Mouse (Mus musculus): ENCODE results near the gene Nrtn. TPM values are rescaled to one million over a fixed set of nuclear protein-coding genes. Genes with fewer than 3 reads are reported as not detected.

Nrtn gene
- polyA plus RNA-seq, 2 experiments, result 24.1 to 31.9 TPM

DNA sequence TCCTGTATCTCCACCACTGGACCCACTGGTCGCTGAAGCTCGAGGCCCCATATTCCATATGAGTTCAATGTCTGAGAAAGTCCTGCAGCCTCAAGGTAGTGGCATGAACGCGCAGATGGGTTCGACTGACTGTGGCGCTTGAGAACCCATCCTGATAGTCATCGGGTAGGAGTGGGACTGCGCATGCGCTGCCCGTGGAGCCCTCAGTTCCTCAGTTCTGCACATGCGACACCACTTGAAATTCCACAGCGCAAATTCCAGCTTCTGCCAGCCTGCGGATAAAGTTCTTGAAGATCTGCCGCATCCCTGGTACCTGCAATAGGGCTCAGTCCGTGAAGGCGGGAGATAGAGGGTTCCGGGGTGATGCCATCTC lies 16.6 kb downstream of the Nrtn start:
- no peaks in the 10 kb centered on the region for H3K9me3 ChIP-seq (ENCODE audit: control insufficient read depth, low read length)
- H3K27ac ChIP-seq (replicated peaks; ENCODE audit: low read depth, low read length), result no peak overlapping the region
- no peaks in the 10 kb centered on the region for H3K36me3 ChIP-seq (ENCODE audit: control insufficient read depth, insufficient read depth, low read length)
- H3K4me3 ChIP-seq (replicated peaks; ENCODE audit: low read length), result no peak overlapping the region
- ATAC-seq (ENCODE audit: low FRiP score, low read depth), result no peak
- H3K4me1 ChIP-seq (ENCODE audit: control insufficient read depth, insufficient read depth, low read length), result no peaks in the 10 kb centered on the region
- H3K4me2 ChIP-seq (replicated peaks; ENCODE audit: low read depth, low read length, severe bottlenecking), result no peak overlapping the region
- no peak for DNase-seq (ENCODE audit: low spot score)
- H3K9ac ChIP-seq (ENCODE audit: low read depth, low read length, severe bottlenecking), result no peak overlapping the region
- WGBS, result 71% methylated on average over 17 of the region's 17 CpGs
- no peaks in the 10 kb centered on the region for H3K27me3 ChIP-seq (ENCODE audit: control insufficient read depth, insufficient read depth, low read length)
- no peak for TF ChIP-seq POLR2A (IDR thresholded peaks at IDR 0.05; ENCODE audit: borderline replicate concordance, extremely low read depth, insufficient read depth, insufficient read length)

DNA sequence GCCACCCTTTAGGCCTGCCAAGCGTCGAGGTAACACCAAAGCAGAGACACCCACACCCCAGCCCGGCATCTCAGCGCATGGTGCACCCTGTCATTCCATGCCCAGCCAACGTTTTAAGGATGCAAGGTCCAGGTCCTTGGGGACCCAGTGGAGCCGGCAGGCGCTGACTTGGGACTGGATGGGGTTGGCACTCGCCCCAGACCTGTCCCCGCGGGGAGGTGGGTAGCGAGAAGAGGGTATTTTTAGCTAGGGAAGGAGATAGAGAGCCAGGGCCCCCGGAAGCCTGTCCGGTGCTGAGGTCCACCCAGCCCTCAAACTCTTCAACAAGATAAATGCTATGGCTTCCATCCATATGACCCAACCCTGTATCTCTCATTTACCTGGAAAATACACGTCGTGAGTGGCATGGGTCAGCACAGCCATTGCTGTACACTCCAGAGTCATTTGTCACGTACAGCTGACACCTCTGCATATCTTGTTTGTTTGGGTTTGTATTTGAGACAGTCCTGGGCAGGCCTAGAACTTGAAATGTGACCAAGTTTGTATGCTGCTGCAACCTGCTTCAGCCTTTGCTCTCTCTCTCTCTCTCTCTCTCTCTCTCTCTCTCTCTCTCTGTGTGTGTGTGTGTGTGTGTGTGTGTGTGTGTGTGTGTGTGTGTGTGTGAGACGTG lies 17.1 kb downstream of the Nrtn start:
- no peaks in the 10 kb centered on the region for H3K4me1 ChIP-seq (ENCODE audit: control insufficient read depth, insufficient read depth, low read length)
- H3K4me3 ChIP-seq (replicated peaks; ENCODE audit: low read length), result no peak overlapping the region
- no peak for TF ChIP-seq POLR2A (IDR thresholded peaks at IDR 0.05; ENCODE audit: borderline replicate concordance, extremely low read depth, insufficient read depth, insufficient read length)
- H3K9ac ChIP-seq (ENCODE audit: low read depth, low read length, severe bottlenecking), result no peak overlapping the region
- H3K36me3 ChIP-seq (ENCODE audit: control insufficient read depth, insufficient read depth, low read length), result no peaks in the 10 kb centered on the region
- WGBS, result 83% methylated on average over 17 of the region's 17 CpGs
- DNase-seq (ENCODE audit: low spot score) (no peak), ATAC-seq (ENCODE audit: low FRiP score, low read depth) (no peak)
- no peak overlapping the region for H3K27ac ChIP-seq (replicated peaks; ENCODE audit: low read depth, low read length)
- H3K4me2 ChIP-seq (replicated peaks; ENCODE audit: low read depth, low read length, severe bottlenecking), result no peak overlapping the region
- H3K27me3 ChIP-seq (ENCODE audit: control insufficient read depth, insufficient read depth, low read length), result no peaks in the 10 kb centered on the region
- H3K9me3 ChIP-seq (ENCODE audit: control insufficient read depth, low read length), result no peaks in the 10 kb centered on the region

DNA sequence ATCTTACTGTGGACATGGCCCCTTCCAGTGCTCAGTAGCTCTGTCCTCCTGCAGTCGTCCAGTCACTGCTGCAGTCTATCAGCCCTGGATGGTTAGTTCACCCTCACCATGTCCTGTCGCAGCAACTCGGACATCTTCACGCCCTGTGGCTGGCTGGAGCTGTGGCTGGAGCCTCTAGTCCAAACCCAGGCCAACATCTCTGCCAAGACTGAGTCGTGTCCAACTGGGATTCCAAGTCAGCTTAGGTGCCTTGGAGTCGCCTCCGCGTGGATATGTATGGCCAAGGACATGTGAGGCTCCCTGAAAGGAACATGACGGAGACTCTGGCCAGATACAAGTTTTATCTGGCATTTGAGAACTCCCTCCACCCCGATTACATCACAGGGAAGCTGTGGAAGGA lies 19.1 kb downstream of the Nrtn start:
- 86% methylated on average over 10 of the region's 10 CpGs for WGBS
- Histone ChIP-seq H3K9me3 (ENCODE audit: control insufficient read depth, low read length) (no peaks in the 10 kb centered on the region), H3K27me3 (ENCODE audit: control insufficient read depth, insufficient read depth, low read length) (no peaks in the 10 kb centered on the region), H3K36me3 (ENCODE audit: control insufficient read depth, insufficient read depth, low read length) (no peaks in the 10 kb centered on the region), H3K4me1 (ENCODE audit: control insufficient read depth, insufficient read depth, low read length) (no peaks in the 10 kb centered on the region), H3K27ac (replicated peaks; ENCODE audit: low read depth, low read length) (no peak overlapping the region), H3K9ac (ENCODE audit: low read depth, low read length, severe bottlenecking) (no peak overlapping the region), H3K4me3 (replicated peaks; ENCODE audit: low read length) (no peak overlapping the region), H3K4me2 (replicated peaks; ENCODE audit: low read depth, low read length, severe bottlenecking) (no peak overlapping the region)
- DNase-seq (ENCODE audit: low spot score) (no peak), ATAC-seq (ENCODE audit: low FRiP score, low read depth) (no peak)
- TF ChIP-seq POLR2A (IDR thresholded peaks at IDR 0.05; ENCODE audit: borderline replicate concordance, extremely low read depth, insufficient read depth, insufficient read length), result no peak

DNA sequence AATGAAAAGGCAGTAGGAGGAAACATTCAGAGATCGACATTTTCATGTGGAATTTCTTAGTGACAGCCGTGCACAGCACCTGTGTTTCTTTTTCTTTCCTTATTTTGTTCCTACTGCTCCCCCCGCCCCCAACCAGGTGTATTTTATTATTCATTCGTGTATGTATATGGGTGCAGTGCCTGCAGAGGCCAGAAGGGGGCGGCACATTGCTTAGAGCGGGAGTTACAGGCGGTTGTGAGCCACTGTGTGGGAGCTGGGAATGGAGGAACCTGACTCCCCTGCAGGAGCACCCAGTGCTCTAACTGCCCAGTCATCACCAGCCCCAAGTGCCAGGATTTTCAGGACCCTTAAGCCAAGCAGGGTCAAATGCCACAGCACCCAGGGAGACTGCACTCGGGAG lies 20.8 kb downstream of the Nrtn start:
- Histone ChIP-seq H3K4me1 (ENCODE audit: control insufficient read depth, insufficient read depth, low read length) (no peaks in the 10 kb centered on the region), H3K9ac (ENCODE audit: low read depth, low read length, severe bottlenecking) (no peak overlapping the region), H3K27ac (replicated peaks; ENCODE audit: low read depth, low read length) (no peak overlapping the region), H3K27me3 (ENCODE audit: control insufficient read depth, insufficient read depth, low read length) (no peaks in the 10 kb centered on the region), H3K4me2 (replicated peaks; ENCODE audit: low read depth, low read length, severe bottlenecking) (no peak overlapping the region), H3K36me3 (ENCODE audit: control insufficient read depth, insufficient read depth, low read length) (no peaks in the 10 kb centered on the region), H3K9me3 (ENCODE audit: control insufficient read depth, low read length) (no peaks in the 10 kb centered on the region), H3K4me3 (replicated peaks; ENCODE audit: low read length) (no peak overlapping the region)
- no peak for ATAC-seq (ENCODE audit: low FRiP score, low read depth)
- no peak for TF ChIP-seq POLR2A (IDR thresholded peaks at IDR 0.05; ENCODE audit: borderline replicate concordance, extremely low read depth, insufficient read depth, insufficient read length)
- WGBS, result 44% methylated on average over 8 of the region's 8 CpGs
- no peak for DNase-seq (ENCODE audit: low spot score)

DNA sequence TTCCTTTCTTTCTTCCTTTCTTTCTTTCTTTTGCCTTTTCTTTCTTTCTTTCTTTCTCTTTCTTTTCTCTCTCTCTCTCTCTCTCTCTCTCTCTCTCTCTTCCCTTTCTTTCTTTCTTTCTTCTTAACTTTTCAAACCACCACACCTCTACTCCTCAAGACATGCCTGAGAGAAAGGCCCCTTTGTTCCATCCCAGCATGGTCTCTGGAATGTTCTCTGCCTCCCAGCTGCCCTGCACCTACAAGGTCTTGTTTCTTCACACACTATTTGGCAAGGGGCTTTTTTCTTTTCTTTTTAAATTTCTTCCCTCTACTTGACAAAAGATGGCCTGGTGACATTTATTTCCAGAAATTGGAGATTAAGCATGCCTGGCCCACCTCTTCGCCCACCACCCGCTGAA lies 27.7 kb downstream of the Nrtn start:
- no peak for ATAC-seq (ENCODE audit: low FRiP score, low read depth)
- DNase-seq (ENCODE audit: low spot score), result no peak
- no peaks in the 10 kb centered on the region for H3K9me3 ChIP-seq (ENCODE audit: control insufficient read depth, low read length)
- H3K9ac ChIP-seq (ENCODE audit: low read depth, low read length, severe bottlenecking), result no peak overlapping the region
- H3K27me3 ChIP-seq (ENCODE audit: control insufficient read depth, insufficient read depth, low read length), result no peaks in the 10 kb centered on the region
- H3K4me1 ChIP-seq (ENCODE audit: control insufficient read depth, insufficient read depth, low read length), result peaks cover 18% of the 10 kb centered on the region; the same call in 1 of the 2 replicates
- H3K36me3 ChIP-seq (ENCODE audit: control insufficient read depth, insufficient read depth, low read length), result no peaks in the 10 kb centered on the region
- 73% methylated on average over 2 of the region's 2 CpGs for WGBS
- TF ChIP-seq POLR2A (IDR thresholded peaks at IDR 0.05; ENCODE audit: borderline replicate concordance, extremely low read depth, insufficient read depth, insufficient read length), result no peak
- no peak overlapping the region for H3K4me2 ChIP-seq (replicated peaks; ENCODE audit: low read depth, low read length, severe bottlenecking)
- no peak overlapping the region for H3K4me3 ChIP-seq (replicated peaks; ENCODE audit: low read length)
- H3K27ac ChIP-seq (replicated peaks; ENCODE audit: low read depth, low read length), result no peak overlapping the region

Measured in limb, embryonic 14.5 days (tissue).